Mouse (Mus musculus): Measurements from ENCODE around the gene Gm6408. TPM values are rescaled to one million over a fixed set of nuclear protein-coding genes. Genes with fewer than 3 reads are reported as not detected.

Gm6408 gene
- total RNA-seq, 2 experiments from 2014 or later: not detected

Other genes starting within 250 kb of the Gm6408 start
- under 1 TPM; 0.82 to 0.91 TPM for gene Wasf3, start 97.0 kb upstream of the Gm6408 start, total RNA-seq (2021)
- gene Gm6370, start 9.4 kb downstream of the Gm6408 start, total RNA-seq (2021): not detected
- gene 4930449I24Rik, start 20.4 kb downstream of the Gm6408 start, total RNA-seq (2021): not detected
- not detected for gene Gm3402, start 32.2 kb downstream of the Gm6408 start, total RNA-seq (2021)
- not detected for gene Gm3404, start 43.8 kb downstream of the Gm6408 start, total RNA-seq (2021)
- not detected for gene Gm3409, start 55.7 kb downstream of the Gm6408 start, total RNA-seq (2021)
- gene Gm3415, start 74.2 kb downstream of the Gm6408 start, total RNA-seq (2021): not detected
- not detected for gene Gpr12, start 103.3 kb downstream of the Gm6408 start, total RNA-seq (2021)

All from gastrocnemius, postnatal 36 days (tissue).